Mouse (Mus musculus) CH12.LX (cell line): ENCODE results near the gene Grip1. TPM values are rescaled to one million over a fixed set of nuclear protein-coding genes. Genes with fewer than 3 reads are reported as not detected.
A peak's percentile ranks its signal among the peaks of the same experiment; 100 is the strongest.

Source experiments
- DNase-seq: peaks from one replicate; pipeline ENCODE4 v3.0.0-alpha.2; 2013; ENCODE audit errors: extremely low read depth
- H3K27ac ChIP-seq: 2 replicates; pipeline ENCODE4 v1.5.1; 2012; ENCODE audit warnings: low read depth, mild to moderate bottlenecking, control low read depth, moderate library complexity; ENCODE audit not compliant: insufficient read depth
- H3K27me3 ChIP-seq: replicated peaks from 2 replicates; pipeline ENCODE3; 2012; ENCODE audit warnings: inconsistent platforms
- H3K36me3 ChIP-seq, 2 experiments: replicated peaks in 1 of 2; 2 replicates each; pipeline versions ENCODE3 to v1.6.1; 2012; ENCODE audit warnings: inconsistent platforms in 1 of 2, low read length in 1 of 2, mild to moderate bottlenecking in 1 of 2, mixed read lengths in 1 of 2, moderate library complexity in 1 of 2; ENCODE audit not compliant: control insufficient read depth in 1 of 2, insufficient read depth in 1 of 2
- H3K4me1 ChIP-seq, 2 experiments: 2 replicates each; pipeline ENCODE4 v1.6.1; 2012; ENCODE audit warnings: inconsistent platforms in 1 of 2, moderate library complexity in 1 of 2; ENCODE audit not compliant: insufficient read depth in 2 of 2, control insufficient read depth in 1 of 2
- H3K4me2 ChIP-seq: 2 replicates; pipeline ENCODE4 v1.6.1; 2012; ENCODE audit warnings: low read depth, mild to moderate bottlenecking, control low read depth; ENCODE audit not compliant: poor library complexity, insufficient read depth, severe bottlenecking
- H3K4me3 ChIP-seq, 3 experiments: fragments of 150-350 bp in 1 of 3; sonication (generic) in 1 of 3; replicated peaks in 1 of 3; 2 replicates each; pipeline versions ENCODE3 to v1.5.1; 2011 to 2012; ENCODE audit warnings: low read depth in 2 of 3, low read length in 2 of 3, mild to moderate bottlenecking in 2 of 3, moderate library complexity in 2 of 3, control low read depth in 1 of 3, improper control_type of control experiment in 1 of 3, inconsistent platforms in 1 of 3, mixed read lengths in 1 of 3; ENCODE audit not compliant: poor library complexity in 1 of 3
- H3K79me2 ChIP-seq: replicated peaks from 2 replicates; pipeline ENCODE4 v1.6.1; 2012; ENCODE audit warnings: mild to moderate bottlenecking, moderate library complexity; ENCODE audit not compliant: control insufficient read depth, poor library complexity, insufficient read depth, severe bottlenecking; ENCODE audit errors: extremely low read depth
- H3K9ac ChIP-seq: 2 replicates; pipeline ENCODE4 v1.6.1; 2012; ENCODE audit warnings: low read depth, mild to moderate bottlenecking, control low read depth, moderate library complexity; ENCODE audit not compliant: insufficient read depth
- H3K9me3 ChIP-seq: replicated peaks from 2 replicates; pipeline ENCODE3; 2012; ENCODE audit warnings: low read length, inconsistent platforms, mixed read lengths
- BHLHE40 ChIP-seq: IDR thresholded peaks from 2 replicates; pipeline ENCODE4 v1.6.1; 2011; ENCODE audit warnings: mild to moderate bottlenecking, low read depth, low read length, improper control_type of control experiment
- CTCF ChIP-seq, 2 experiments: IDR thresholded peaks in 1 of 2; conservative IDR thresholded peaks in 1 of 2; 2 replicates each; pipeline ENCODE4 v1.5.1; 2011 to 2012; ENCODE audit warnings: low read depth in 2 of 2, low read length in 2 of 2, improper control_type of control experiment in 1 of 2, inconsistent platforms in 1 of 2, mild to moderate bottlenecking in 1 of 2, moderate library complexity in 1 of 2
- E2F4 ChIP-seq: IDR thresholded peaks from 2 replicates; pipeline ENCODE4 v1.6.1; 2011; ENCODE audit warnings: low read depth, low read length, improper control_type of control experiment; ENCODE audit not compliant: insufficient replicate concordance
- GABPA ChIP-seq: IDR thresholded peaks from 2 replicates; pipeline ENCODE4 v1.6.1; 2012; ENCODE audit warnings: low read depth, low read length, improper control_type of control experiment, inconsistent platforms; ENCODE audit not compliant: insufficient replicate concordance
- IRF4 ChIP-seq: IDR thresholded peaks from 2 replicates; pipeline ENCODE4 v1.6.1; 2014; ENCODE audit warnings: low read depth, mild to moderate bottlenecking, inconsistent platforms, low read length, improper control_type of control experiment
- JUN ChIP-seq: IDR thresholded peaks from 2 replicates; pipeline ENCODE4 v1.6.1; 2011; ENCODE audit warnings: low read depth, mild to moderate bottlenecking, low read length, improper control_type of control experiment, moderate library complexity; ENCODE audit not compliant: insufficient read depth
- JUND ChIP-seq: conservative IDR thresholded peaks from 2 replicates; pipeline ENCODE4 v1.6.1; 2011; ENCODE audit warnings: low read depth, low read length, improper control_type of control experiment
- KAT2A ChIP-seq: IDR thresholded peaks from 2 replicates; pipeline ENCODE4 v1.6.1; 2012; ENCODE audit warnings: low read length, improper control_type of control experiment, inconsistent platforms; ENCODE audit not compliant: insufficient replicate concordance
- MXI1 ChIP-seq: IDR thresholded peaks from 2 replicates; pipeline ENCODE4 v1.6.1; 2011; ENCODE audit warnings: mild to moderate bottlenecking, low read depth, low read length, improper control_type of control experiment
- NELFE ChIP-seq: IDR thresholded peaks from 2 replicates; pipeline ENCODE4 v1.6.1; 2011; ENCODE audit warnings: low read depth, low read length, improper control_type of control experiment
- RCOR1 ChIP-seq: conservative IDR thresholded peaks from 2 replicates; pipeline ENCODE4 v1.6.1; 2012; ENCODE audit warnings: low read depth, mild to moderate bottlenecking, inconsistent platforms, low read length, improper control_type of control experiment
- SIN3A ChIP-seq: IDR thresholded peaks from 2 replicates; pipeline ENCODE4 v1.6.1; 2012; ENCODE audit warnings: low read length, improper control_type of control experiment, inconsistent platforms
- SMC3 ChIP-seq: IDR thresholded peaks from 2 replicates; pipeline ENCODE4 v1.6.1; 2011; ENCODE audit warnings: low read depth, low read length, improper control_type of control experiment
- ZC3H11A ChIP-seq: IDR thresholded peaks from 2 replicates; pipeline ENCODE4 v1.6.1; 2012; ENCODE audit warnings: low read depth, mild to moderate bottlenecking, inconsistent platforms, low read length, improper control_type of control experiment
- ZMIZ1 ChIP-seq: IDR thresholded peaks from 2 replicates; pipeline ENCODE4 v1.6.1; 2012; ENCODE audit warnings: low read depth, mild to moderate bottlenecking, inconsistent platforms, low read length, improper control_type of control experiment
- ZNF384 ChIP-seq: IDR thresholded peaks from 2 replicates; pipeline ENCODE4 v1.6.1; 2012; ENCODE audit warnings: low read depth, low read length, improper control_type of control experiment, inconsistent platforms
- dilution Hi-C: fragments of 300-500 bp; cut with MboI; formaldehyde crosslinking; loops from 2 replicates; pipeline ENCODE4 v1.14.3; 2020; ENCODE audit warnings: low sequenced_read_pairs; ENCODE audit not compliant: extremely low pct_unique_long_range_greater_than_20kb, extremely low pct_ligation_motif_present
- in situ Hi-C: fragments of 300-500 bp; cut with MboI; formaldehyde crosslinking; loops from 3 replicates; pipeline ENCODE4 v1.14.3; 2019; ENCODE audit warnings: low sequenced_read_pairs, low pct_ligation_motif_present, low pct_unique_long_range_greater_than_20kb, mixed read lengths
- polyA plus RNA-seq: library from polyadenylated mRNA; unstranded; fragments of >175 nt; gene quantifications from 2 replicates; pipeline ENCODE4 v1.2.1, GENCODE M21; 2012; ENCODE audit warnings: low read depth; ENCODE audit not compliant: insufficient read length
- total RNA-seq, 2 experiments: library from RNA; depleted of rRNA; stranded (reverse); fragments of 300-350 nt in 1 of 2; fragments of >200 nt in 1 of 2; gene quantifications; 2 replicates each; pipeline ENCODE4 v1.2.3; 2012 to 2014

Gene Grip1
- total and polyA plus RNA-seq, 3 experiments: 0.09 to 0.33 (median 0.13) TPM

DNA sequence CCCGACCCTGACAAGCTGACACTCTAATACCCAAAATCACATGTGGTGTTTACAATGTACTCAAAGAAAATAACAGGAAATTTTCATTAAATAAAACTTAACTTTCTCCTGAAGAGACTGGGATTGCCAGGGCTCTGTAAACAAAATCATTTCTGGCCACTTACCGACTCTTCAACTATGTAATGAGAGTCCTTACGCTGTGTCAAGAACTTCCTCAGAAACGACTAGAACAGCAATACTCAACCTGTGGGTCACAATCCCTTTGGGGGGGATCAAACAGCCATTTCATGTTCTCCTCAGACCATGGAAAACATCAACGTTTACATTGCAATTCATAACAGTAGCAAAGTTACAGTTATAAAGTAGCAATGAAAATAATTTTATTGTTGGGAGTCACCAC, 643.9 kb downstream of the Grip1 start:
- in situ Hi-C loops (no loop called here), dilution Hi-C loops (no loop called here)
- Histone ChIP-seq H3K36me3 (peaks cover 50 to 87% of the 10 kb centered on the region in 2 experiments), H3K27me3 (no peaks in the 10 kb centered on the region), H3K27ac (no peak overlapping the region), H3K9me3 (no peaks in the 10 kb centered on the region), H3K79me2 (no peaks in the 10 kb centered on the region), H3K4me3 (no peak overlapping the region), H3K4me1 (no peaks in the 10 kb centered on the region), H3K4me2 (no peak overlapping the region), H3K9ac (no peak overlapping the region)
- DNase-seq: no peak
- no peak for TF ChIP-seq NELFE

DNA sequence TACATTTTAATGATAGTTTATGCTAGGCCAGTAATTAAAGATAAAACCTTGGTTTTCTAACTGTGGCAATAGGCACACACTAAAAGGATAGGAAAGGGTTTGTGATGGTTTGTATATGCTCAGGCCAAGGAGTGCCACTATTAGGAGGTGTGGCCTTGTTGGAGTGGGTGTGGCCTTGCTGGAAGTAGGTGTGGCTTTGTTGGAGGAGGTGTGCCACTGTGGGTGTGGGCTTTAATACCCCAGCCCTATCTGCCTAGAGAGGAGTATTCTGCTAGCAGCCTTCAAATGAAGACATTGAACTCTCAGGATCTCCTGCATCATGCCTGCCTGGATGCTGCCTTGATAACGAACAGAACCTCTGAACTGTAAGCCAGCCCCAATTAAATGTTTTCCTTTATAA, 647.2 kb downstream of the Grip1 start:
- dilution Hi-C loops: no loop called here
- Histone ChIP-seq H3K36me3 (peaks cover 56 to 86% of the 10 kb centered on the region in 2 experiments), H3K9me3 (no peaks in the 10 kb centered on the region), H3K4me1 (no peaks in the 10 kb centered on the region), H3K4me2 (no peak overlapping the region), H3K27ac (no peak overlapping the region), H3K4me3 (no peak overlapping the region), H3K27me3 (no peaks in the 10 kb centered on the region), H3K79me2 (no peaks in the 10 kb centered on the region), H3K9ac (no peak overlapping the region)
- in situ Hi-C loops: loop anchor here (25.0 kb wide), 1 partner anchor 464 kb away; no protein-coding TSS in a partner anchor
- TF ChIP-seq RCOR1: no peak
- no peak for TF ChIP-seq ZMIZ1
- TF ChIP-seq ZC3H11A: no peak
- no peak for TF ChIP-seq JUND
- TF ChIP-seq GABPA: no peak
- TF ChIP-seq NELFE: no peak
- TF ChIP-seq JUN: no peak
- TF ChIP-seq IRF4: no peak
- TF ChIP-seq KAT2A: no peak
- TF ChIP-seq BHLHE40: no peak
- no peak for DNase-seq

DNA sequence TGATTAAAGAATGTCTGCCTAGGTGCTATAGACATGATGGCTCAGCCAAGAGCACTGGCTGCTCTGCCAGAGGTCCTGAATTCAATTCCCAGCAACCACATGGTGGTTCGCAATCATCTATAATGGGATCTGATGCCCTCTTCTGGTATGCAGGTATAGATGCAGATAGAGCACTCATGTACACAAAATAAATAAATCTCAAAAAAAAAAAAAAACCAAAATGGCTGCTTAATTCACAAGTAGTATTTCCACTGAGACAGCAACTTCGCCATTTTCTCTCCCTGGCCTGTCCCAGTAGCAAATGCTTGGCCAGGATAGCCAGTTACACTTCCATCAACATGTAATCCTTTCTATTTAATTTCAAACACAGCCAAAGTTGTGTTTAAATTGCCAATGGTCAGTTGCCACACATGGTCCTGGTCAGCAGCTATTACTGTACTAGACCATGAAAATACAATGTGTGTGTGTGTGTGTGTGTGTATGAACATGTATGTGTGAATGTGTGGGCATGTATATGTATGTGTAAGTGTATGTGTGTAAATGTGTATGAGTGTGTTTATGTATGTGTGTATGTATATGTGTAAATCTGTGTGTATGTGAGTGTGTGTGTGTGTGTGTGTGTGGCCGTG, 658.2 kb downstream of the Grip1 start:
- Histone ChIP-seq H3K9ac (peak overlapping the region; percentile 22), H3K9me3 (no peaks in the 10 kb centered on the region), H3K4me3 (peak overlapping the region; percentile 71 to 83 (median 77)), H3K27me3 (no peaks in the 10 kb centered on the region), H3K27ac (no peak overlapping the region), H3K4me1 (peaks cover 0 to 7% of the 10 kb centered on the region in 2 experiments; a peak in 1 of 4 replicates), H3K79me2 (no peaks in the 10 kb centered on the region), H3K4me2 (peak overlapping the region; percentile 60), H3K36me3 (peaks cover 12 to 37% of the 10 kb centered on the region in 2 experiments)
- in situ Hi-C loops: loop anchor here (25.0 kb wide), 1 partner anchor 475 kb away; no protein-coding TSS in a partner anchor
- dilution Hi-C loops: no loop called here
- TF ChIP-seq CTCF (conservative IDR thresholded peaks at IDR 0.05 in 1 of 2, IDR thresholded peaks at IDR 0.05 in 1 of 2; ENCODE audit: low read depth in 2 of 2, low read length in 2 of 2): peak in 1 of 2 experiments; percentile 25; a peak in 2 of 4 replicates
- TF ChIP-seq SMC3: 0 out of 2 replicates have a peak, but pooled peaks have one; percentile 4
- TF ChIP-seq SIN3A: peak; percentile 12; the same call in 1 of the 2 replicates
- peak; percentile 68 for TF ChIP-seq ZNF384
- TF ChIP-seq MXI1: 0 out of 2 replicates have a peak, but pooled peaks have one; percentile 40
- TF ChIP-seq E2F4: no peak
- peak; percentile 14 for DNase-seq
